Mouse (Mus musculus): Measurements from ENCODE around the gene Gm49361. TPM values are rescaled to one million over a fixed set of nuclear protein-coding genes. Genes with fewer than 3 reads are reported as not detected.
"Not testable (repeated sequence)": the region's sequence is repeated elsewhere in the genome, so short reads cannot be mapped to it uniquely, and the experiment has no call there.

The Gm49361 gene
- polyA plus RNA-seq (2017; shearing (Covaris generic)) = not detected

DNA sequence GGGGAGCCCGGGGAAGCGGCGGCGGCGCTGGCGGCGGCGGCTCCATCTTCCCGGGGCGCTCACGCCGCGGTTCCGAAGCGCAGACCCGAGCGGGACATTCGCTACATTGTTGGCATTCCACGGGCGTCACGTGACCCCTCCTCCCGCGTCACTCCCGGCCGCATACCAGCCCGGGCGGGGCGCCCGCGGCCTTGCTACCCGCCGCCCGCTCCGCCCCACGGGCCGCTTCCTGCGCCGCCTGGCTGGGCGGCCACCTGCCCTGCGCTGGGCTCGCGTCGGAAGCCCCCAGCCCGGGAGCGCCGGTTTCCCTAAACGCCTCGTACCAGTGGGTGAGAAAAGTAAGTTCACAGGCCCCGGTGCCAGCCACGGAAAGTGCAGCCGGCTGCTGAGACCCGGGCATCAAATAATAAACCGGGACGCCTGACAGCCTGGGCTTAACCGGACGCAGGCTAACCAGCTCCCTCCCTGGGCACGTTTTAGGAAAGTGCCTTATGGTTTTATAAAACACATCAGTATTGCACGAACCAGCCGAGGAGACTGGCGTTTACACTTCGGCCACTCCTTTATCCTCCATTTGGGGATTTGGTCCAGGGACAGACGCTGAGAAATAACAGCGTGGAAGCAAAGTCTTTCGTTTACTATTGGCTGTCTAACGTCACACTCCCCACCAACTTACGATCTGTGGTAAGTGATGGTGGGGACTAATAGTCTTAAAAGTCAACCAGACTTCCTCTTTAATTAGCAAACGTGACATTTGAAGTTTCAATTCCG is at the start of gene Gm49361:
Gm49361 (minus strand) TSS at position 103 of the 771 bp plus-strand sequence.
- peak; percentile 67 for ATAC-seq

DNA sequence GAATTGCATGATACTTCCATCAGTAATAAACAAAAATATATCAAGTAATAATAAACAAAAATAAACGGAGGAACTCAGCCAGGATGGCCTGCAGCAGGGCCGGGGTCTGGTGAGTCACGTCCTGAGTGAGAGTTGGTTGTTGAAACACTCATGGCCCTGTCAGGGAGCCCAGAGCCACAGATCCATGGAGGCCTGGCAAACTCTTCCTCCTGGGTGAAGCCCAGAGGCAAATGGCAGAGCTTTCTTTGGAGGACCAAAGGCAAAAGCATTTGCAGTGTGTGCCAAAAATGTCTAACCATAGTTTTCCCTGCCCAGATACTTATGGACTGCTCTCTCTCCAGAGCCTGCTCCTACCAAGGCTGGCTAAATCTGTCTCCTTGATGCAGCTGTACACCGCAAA is 45.3 kb upstream of the Gm49361 start:
- no peak for ATAC-seq

DNA sequence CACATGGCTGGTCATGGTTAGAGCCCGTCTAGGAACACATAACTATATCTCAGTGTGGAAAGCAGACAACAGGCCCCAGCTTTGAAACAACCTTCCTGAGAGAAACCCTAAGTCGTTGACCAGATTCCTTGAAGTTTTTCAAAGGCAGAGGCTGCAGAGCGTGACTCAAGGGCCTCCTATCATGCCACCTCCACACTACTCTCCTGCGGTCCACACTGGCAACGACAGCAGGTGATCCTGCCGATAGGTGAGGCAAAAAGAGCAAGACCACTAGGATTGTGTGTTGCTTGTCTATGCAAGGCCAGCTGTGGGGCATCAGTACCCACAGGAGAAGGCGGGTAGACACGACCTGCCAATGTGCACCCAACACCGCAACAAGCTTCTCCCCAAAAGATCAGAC is 43.9 kb upstream of the Gm49361 start:
- no peak for ATAC-seq

DNA sequence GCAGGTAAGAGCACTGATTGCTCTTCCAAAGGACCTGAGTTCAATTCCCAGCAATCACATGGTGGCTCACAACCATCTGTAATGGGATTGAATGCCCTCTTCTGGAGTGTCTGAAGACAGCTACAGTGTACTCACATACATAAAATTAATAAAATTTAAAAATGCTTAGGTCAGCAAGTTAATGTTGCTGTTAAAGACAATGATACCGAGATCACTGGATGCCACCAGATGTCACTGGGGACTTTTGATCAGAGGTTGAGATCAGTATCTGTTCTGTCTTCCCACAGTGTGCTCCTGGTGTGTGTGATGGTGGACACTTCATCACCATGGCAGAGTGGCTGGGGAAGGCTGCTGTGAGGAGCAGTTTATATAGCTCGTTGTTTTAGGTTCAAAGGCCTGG is 43.4 kb upstream of the Gm49361 start:
- no peak for ATAC-seq

DNA sequence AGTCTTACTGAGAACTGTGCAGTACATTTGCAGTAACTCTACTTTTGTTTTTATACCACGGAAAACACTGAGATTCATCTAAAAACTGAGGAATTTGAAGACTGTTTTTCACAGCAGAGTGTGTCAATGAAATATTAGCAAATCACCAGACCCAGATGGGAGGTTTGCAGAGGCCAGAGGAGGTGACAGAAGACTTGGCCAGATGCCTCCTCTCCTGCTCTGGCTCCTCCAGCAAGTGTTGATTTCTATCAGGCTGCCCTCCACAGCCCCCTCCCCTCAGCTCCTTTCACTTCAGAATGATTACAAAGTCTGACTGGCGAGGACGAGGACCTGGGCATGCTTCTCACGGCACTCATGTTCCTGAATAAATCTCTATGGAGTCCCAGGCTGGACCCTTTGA is 41.5 kb upstream of the Gm49361 start:
- ATAC-seq = no peak

DNA sequence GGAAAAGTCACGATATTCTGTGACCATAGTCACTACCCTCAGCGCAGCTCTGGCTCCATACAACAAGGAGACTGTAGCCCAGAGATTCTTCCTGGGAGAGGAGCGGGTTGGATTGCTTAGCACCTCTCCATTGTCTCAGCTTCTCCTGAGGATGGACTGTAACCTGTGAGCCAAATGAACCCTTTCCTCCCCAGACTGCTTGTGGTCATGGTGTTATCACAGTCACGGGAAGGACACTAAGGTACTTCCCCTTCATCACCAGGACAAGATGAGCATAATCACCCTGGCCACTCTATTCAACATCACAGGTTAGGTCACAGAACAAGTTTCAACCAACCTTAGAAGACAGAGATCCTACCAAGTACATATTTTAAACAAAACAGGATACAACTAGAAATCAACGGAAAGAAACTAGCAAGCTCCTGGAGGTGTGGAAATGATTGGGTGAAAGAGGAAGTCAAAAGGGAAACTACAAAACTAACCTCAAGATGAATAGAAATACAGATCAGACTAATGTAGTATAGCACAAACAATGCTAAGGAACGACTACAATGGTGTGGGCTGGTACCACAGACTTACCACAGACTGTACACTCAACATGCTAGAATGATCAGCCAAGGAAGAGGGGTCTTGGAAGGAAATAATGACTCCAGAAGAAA is 26.4 kb upstream of the Gm49361 start:
- peak; percentile 72 for ATAC-seq

DNA sequence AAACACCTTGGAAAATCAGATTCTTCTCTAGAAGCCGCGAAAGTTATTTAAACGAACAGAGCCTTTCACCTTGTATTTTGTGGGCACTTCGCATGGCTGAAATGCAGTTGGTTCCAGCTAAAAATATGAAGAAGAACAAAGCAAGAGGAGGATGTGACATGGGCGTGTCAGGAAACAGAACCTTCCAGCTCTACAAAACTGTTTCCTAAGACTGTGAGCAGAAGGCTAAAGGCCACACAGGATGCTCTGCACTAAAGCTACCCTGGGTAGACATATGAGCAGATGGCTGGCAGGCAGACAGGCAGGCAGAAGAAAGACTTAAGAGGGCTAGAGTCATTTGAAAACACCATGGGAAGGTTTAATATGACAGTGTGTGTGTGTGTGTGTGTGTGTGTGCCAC is 23.2 kb upstream of the Gm49361 start:
- ATAC-seq = peak; percentile 80

DNA sequence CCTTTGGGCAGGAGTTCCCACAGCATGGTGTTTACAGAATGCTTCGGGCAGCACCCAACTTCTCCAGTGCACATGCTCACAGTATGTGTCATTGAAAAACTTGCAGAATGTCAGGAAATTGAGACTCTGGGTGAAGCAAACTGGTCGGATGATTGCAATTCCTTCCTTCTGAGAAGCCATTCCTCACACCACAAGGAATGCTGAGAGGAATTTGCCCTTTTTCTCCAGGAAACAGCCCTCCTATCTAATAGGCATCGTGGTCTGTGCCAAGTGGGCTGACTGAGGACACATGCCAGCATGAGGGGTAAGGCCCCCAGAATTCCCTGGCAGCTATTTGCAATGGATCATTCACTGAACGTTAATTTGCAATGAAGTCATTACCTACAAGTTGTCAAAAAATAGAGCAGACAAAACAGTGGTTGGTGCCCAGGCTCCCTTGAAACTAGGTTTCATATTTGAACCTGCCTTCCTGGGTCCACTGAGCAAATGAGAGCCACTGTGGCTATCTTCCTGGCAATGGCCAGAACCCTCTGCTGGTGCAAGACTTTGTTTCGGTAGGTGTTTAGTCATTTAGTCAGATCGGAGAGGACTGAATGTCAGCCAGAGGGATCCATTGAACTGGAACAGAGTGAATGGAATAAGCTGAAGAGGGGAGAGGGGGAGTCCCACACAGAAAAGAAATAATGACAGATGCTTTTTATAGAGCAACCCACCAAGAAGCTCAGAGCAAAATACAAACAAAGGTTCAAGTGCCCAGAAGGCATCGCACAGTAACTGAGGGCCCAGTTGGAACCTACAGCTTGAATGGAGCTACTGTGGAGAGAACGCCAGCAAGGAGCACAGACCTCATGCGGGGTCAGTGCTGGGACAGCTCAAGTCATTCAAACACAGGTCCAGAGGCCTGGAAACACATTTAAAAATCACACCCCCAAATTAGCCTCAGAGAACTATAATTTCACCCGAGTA is 14.8 kb upstream of the Gm49361 start:
- no peak for ATAC-seq

DNA sequence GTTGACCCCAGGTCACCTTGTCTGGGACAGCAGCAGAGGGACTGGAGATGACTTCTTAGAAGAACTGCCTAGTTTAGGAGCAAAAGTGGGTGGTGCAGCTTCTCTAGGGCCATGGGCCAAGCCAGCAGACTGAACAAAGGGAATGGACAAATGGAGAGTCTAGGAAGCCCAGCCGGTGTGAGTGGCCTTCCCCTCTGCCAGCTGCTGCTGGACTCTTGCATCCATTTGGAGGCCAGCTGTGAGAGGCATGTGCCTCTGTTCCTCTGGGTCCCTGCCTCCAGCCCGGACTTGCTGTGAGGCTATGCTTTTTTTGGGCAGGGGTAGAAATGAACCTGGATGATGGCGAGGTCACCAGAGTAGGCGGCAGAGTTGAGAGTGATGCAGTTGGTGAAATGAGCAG is 12.3 kb upstream of the Gm49361 start, which contains the start of gene Lats2:
Lats2 (minus strand) TSS at position 152 of the 400 bp plus-strand sequence.
- ATAC-seq = no peak

DNA sequence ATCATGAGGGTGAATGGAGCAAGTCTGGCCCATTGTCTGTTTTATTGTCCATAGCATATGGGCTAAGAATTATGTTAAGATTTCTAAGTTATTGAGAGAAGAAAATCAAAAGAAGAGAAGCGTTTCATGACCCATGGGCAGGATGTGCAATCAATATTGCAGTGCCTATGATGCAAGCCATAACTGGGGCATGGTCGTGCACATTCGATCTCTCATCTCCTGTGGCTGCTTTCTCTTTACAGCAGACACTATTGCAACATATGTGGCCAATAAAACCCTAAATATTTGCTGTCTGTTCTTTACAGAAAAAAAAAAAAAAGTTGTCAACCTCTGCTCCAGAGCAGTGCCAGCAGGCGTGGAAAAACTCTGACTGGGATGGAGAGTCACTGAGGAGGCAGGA is 10.2 kb upstream of the Gm49361 start:
- no peak for ATAC-seq

DNA sequence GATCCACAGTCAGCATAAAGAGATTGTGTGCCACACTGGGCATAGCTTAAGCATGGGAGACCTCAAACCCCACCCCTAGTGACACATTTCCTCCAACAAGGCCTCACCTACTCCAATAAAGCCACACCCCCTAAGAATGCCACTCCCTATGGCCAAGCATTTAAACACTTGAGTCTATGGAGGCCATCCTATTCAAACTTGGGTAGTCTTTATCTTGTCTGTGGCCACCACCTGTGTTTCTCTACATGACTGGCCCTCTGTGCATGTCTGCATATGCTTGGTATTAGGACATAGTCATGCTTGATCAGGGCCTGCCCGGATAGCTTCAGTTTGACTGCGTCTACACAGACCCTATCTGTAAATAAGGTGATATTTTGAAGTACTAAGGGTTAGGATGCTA is 9.8 kb upstream of the Gm49361 start:
- no peak for ATAC-seq

DNA sequence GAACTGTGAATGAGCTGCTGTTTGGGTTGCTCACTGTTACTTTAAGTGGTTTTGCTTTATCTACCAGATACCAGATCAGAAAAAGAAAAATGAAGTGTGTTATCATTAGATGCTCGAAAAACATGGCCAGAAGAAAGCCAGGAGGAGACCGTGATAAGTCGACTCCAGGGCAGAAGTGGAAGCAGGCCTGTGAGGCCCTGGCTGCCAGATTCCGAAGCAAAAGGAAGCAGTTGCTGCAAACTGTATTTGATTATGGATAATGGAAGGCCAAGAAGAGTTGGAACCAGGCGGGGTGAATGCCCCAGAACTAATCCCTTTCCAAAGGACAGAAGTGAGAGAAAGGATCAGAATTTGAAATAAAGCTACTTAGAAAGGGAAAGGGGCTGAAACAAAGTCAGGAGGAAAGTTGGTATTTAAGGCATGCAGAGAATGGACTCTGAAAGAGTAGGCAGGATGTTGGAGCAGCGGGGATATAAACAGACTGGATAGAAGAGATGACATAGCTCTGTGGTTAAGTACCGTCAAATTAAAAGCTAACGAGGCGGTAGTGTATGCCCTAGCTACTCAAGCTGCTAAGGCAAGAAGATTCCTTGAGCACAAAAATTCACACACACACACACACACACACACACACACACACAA is 7.6 kb upstream of the Gm49361 start:
- ATAC-seq = no peak

DNA sequence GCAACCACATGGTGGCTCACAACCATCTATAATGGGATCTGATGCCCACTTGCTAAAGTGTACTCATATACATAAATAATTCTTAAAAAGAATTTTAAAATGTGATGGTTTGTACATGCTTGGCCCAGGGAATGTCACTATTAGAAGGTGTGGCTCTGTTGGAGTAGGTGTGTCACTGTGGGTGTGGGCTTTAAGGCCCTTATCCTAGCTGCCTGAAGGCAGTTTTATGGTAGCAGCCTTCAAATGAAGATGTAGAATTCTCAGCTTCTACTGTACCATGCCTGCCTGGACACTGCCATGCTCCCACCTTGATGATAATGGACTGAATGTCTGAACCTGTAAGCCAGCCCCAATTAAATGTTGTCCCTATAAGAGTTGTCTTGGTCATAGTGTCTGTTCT is 5.1 kb upstream of the Gm49361 start:
- not testable (repeated sequence) for ATAC-seq

DNA sequence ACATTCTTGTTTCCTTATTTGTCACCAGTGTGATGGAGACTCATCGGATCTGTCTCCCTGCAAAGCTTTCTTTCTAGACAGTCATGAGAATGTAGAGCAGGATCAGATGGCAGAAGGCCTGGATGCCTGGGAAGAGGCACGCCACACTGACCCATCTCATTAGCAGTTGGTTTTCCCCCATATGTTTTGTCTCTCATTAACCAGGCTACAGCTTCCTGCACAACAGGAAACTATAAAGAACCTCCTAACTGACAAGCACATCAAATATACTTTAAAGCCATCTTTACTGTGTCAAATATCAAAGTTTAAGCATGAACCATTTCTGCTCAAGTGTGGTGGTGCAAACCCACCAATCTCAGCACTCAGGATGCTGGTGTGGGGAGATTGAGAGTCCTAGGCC is 3.6 kb upstream of the Gm49361 start:
- ATAC-seq = peak; percentile 37

DNA sequence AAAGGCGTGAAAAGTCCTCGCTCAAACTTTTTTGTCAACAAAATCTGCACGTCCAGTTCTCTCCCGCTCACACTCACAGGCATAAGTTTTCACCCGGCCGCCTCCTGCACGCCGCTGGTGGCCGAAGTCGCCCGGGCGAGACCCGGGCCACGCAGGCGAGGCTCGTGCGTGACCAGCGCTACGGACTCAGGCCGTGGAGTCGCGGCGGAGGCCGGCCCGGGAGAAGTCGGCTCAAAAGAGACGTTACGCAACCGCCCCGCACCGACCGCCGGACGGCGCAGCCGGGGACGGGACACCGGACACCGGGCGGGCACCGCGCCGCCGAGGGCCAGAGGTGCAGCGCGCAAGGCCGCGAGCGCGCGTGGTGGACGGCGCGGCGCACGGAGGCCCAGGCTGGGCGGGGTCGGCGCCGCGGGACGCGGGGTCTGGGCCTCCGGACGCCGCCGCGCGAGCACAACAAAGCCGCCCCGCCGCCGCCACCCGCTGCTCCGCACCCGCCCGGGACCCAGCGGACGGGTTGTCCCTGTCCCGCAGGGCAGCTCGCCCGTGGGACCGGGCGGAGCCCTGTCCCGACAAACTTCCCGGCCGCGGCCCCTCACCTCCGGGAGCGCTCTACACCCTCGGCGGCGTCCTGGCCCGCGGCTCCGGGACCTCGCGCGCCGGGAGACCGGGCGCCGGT is 473 bp downstream of the Gm49361 start:
- ATAC-seq = peak; percentile 5

DNA sequence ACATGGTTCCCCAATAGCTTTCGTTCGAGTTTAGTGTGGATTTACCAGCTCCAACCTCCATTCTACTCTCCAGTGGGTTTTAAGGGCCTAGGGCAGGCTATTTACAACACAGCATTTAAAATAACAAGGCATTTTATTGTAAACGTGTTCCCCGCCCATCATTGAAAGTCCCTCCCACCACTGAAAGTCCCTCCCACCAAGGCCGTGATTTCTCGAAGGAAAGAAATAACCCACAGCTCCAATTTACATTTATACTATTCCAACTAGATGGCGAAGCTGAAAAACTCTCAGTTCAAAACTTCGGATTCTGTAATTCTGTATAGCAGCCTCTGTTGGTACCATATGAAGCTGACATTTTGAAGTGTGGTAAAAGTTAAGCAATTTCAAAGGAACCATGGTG is 1.4 kb downstream of the Gm49361 start:
- no peak for ATAC-seq

DNA sequence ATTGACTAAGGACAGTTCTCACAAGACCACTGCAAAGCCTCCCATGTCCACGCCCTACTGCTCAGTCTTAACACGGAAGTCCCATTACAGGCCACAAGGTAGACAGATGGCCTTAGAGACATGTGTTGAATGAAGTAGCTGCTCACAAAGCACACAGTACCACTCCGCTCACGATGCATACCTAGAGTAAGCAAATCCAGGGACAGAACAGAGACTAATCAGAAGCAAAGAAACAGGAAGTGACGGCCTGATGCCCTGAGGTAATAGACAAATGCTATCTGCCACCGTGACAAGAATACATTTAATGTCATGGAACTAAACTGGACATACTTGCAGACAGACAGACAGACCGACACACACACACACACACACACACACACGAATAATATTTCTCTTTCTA is 5.3 kb downstream of the Gm49361 start:
- no peak for ATAC-seq

DNA sequence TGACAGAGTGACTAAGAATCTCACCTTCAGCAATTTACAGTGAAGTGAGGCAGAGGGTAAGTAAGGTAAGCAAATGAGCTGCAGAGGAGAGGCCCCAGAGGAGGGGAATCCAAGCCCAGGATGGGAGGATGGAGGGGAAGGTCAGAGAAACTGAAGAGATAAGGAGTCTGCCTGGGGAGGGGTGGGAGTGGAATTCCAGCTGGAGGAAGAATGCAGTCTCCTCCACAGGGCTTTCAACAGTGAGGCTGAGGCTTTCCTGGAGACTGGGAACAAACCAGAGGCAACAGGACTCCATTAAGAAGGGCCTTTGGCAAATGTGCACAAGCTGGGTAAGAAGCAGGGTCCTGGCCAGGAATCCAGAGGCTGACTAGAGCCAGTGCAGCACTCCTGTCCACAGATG is 8.8 kb downstream of the Gm49361 start:
- ATAC-seq = no peak

DNA sequence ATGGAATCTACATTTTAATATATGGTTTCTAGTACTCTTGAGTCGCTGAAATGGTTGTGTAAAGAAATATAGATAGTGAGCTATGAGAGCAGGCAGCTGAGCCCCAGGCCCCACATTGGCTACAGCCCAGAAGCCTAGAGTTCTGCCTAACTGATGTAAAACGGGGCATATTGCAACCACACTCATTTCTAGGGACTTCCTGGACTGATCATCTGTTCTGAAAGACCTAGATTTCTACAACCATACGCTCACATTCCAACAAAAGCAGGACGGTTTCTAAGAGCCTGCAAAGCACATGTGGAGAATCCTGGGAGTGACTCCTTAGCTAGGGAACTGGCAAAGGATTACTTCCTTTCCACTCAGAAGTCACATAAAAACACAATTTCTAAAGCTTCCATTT is 9.8 kb downstream of the Gm49361 start:
- ATAC-seq = no peak

DNA sequence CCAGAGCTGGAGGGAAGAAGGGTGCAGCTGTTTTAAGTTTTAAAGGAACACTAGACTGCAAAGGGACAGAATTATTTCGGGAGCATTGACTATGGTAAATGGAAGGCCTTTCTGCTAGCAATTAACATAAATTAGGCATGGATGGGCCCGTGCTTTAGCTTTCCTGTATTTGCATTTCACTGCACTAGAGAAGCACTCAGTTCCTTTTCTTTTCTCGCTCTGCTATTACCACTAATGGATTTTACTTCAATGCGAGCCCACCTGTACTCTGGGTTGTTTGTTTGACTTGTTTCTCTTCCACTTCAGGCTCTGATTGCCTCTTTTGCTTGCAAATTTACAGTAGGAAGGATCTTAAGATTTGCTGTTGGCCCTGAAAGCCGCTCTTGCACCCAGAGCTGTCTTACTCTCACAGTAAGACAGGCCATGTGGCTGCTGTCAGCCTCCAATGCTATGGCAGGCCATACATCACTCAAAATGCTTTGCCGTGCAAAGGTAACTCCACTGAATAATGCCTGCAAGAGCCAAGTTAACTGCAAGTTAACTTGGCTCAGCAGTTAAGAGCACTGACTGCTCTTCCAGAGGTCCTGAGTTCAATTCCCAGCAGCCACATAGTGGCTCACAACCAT is 13.1 kb downstream of the Gm49361 start:
- no peak for ATAC-seq

DNA sequence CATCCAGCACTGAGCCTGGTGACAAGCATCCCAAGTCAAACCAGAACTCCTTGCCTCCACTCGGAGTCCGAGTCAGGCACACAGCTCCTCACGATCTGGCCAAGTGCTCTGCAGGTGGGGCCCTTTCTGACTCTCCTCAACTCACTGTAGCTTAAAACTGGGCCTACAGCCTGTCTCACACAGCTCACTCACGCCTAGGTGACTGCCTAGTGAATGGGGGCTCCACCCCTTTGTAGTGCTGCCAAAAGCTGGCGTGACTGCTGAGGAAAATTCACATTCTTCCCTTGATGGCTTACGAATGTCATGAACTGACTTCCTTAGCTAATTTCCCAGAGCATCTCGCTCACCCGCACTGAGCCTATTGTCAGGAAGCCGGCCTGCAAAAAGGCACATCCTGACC is 15.4 kb downstream of the Gm49361 start:
- no peak for ATAC-seq

Measured in inflammation-experienced regulatory T-cells, adult 6 months (primary cell).